Mouse (Mus musculus) heart, embryonic 11.5 days (tissue): ENCODE results near the gene Ppdpf. TPM values are rescaled to one million over a fixed set of nuclear protein-coding genes. Genes with fewer than 3 reads are reported as not detected.

Experiments
- ATAC-seq: fragments of 200-750 bp; cut with Nextera tagmentation; replicated peaks from 2 replicates; pipeline ENCODE4 v1.8.0; 2017; ENCODE audit warnings: moderate library complexity; ENCODE audit not compliant: insufficient number of reproducible peaks, low FRiP score, low TSS enrichment
- H3K27ac ChIP-seq: fragments of 300-500 bp; sonication (generic); 2 replicates; pipeline ENCODE4 v1.5.1; 2014; ENCODE audit warnings: mild to moderate bottlenecking, low read depth, low read length
- H3K27me3 ChIP-seq: fragments of 300-500 bp; sonication (generic); 2 replicates; pipeline ENCODE4 v1.6.1; 2014; ENCODE audit warnings: mild to moderate bottlenecking, low read length, mixed read lengths; ENCODE audit not compliant: control insufficient read depth, insufficient read depth
- H3K36me3 ChIP-seq: fragments of 300-500 bp; sonication (generic); 2 replicates; pipeline ENCODE4 v1.6.1; 2014; ENCODE audit warnings: mild to moderate bottlenecking, low read length, moderate library complexity, mixed read lengths; ENCODE audit not compliant: control insufficient read depth, insufficient read depth
- H3K4me1 ChIP-seq: fragments of 300-500 bp; sonication (generic); 2 replicates; pipeline ENCODE4 v1.6.1; 2014; ENCODE audit warnings: low read length; ENCODE audit not compliant: control insufficient read depth, insufficient read depth
- H3K4me2 ChIP-seq: fragments of 300-500 bp; sonication (generic); 2 replicates; pipeline ENCODE4 v1.6.1; 2014; ENCODE audit warnings: mild to moderate bottlenecking, moderate library complexity
- H3K4me3 ChIP-seq: fragments of 300-500 bp; sonication (generic); 2 replicates; pipeline ENCODE4 v1.5.1; 2014; ENCODE audit warnings: low read depth, low read length
- H3K9ac ChIP-seq: fragments of 300-500 bp; sonication (generic); 2 replicates; pipeline ENCODE4 v1.6.1; 2014; ENCODE audit warnings: mild to moderate bottlenecking, low read depth, low read length, moderate library complexity
- H3K9me3 ChIP-seq: fragments of 300-500 bp; sonication (generic); replicated peaks from 2 replicates; pipeline ENCODE4 v1.6.1; 2016; ENCODE audit warnings: low read length; ENCODE audit not compliant: control insufficient read depth
- WGBS: fragments of 180-500 bp; shearing (Covaris S2); extraction: QIAGEN DNeasy Blood & Tissue Kit; methylation state at CpG from one replicate; pipeline ENCODE4 v1.1.7; 2014; ENCODE audit not compliant: insufficient replicate concordance; 5-methylcytosine and 5-hydroxymethylcytosine counted together
- polyA plus RNA-seq: library from polyadenylated mRNA; unstranded; fragments of >200 nt; fragmentation: Nextera tagmentation; extraction: Ambion mirVana; gene quantifications from 2 replicates; pipeline ENCODE4 v1.2.1, GENCODE M21; 2014

Ppdpf gene
- polyA plus RNA-seq, 1 experiment from 2014 or later: 214 TPM

DNA sequence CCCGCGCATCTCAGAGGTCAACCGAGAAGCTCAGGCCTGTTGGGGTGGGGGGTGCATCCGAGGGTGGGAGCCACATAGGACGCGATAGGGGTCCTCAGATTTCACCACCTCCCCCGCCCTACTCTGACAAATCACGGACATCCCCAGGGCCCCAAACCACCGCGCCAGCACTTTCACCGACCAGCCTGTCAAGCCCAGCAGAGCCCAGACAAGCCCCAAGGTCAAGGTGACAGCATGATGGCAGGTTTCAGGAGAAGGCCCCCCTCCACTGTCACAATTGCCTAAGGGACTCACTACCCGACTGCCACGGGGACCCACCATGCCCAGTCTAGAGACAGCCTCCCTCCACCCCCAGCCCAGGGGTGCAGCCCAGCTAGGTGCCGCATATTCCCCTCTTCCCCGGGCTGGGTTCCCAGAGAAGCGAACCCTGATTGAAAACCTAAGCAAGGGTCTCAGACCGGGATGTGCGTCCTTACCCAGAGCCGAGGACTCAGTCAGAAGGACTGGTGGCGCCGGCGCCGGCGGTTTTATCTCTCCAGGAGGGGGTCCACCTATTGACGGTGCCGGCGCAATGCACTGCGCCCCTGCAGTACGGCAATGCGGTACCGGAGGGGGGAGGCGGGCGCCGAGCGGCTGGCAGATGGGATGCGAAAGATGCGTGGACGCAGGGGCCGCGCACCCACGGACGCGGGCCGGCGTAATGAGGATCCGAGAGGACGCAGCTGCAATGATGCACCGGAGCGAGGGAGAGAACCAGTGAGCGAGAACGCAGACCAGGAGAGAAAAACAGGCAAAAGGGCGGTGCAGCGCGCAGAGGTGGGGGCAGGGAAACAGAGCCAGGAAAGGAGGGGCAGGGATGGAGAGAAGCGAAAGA is 30.6 kb upstream of the Ppdpf start, which contains the start of gene Eef1a2:
Gene Eef1a2, minus strand, starts transcription at position 767 of the 874 bp plus-strand sequence.
- Histone ChIP-seq H3K4me3 (peak within 1 kb of the TSS; percentile 45), H3K9ac (peak within 1 kb of the TSS; percentile 73), H3K9me3 (no peaks in the 10 kb centered on the region), H3K4me2 (peak within 1 kb of the TSS; percentile 71), H3K27ac (peak within 1 kb of the TSS; percentile 64), H3K36me3 (no peaks in the 10 kb centered on the region), H3K4me1 (peaks cover 37% of the 10 kb centered on the region), H3K27me3 (peaks cover 34% of the 10 kb centered on the region)
- no peak for ATAC-seq
- WGBS: 3% methylated on average over 55 of the region's 55 CpGs

GRCm38 (mm10) chr2:181157180-181157579 is 29.9 kb upstream of the Ppdpf start:
- peaks cover 34% of the 10 kb centered on the region for H3K27me3 ChIP-seq
- WGBS: 66% methylated on average over 4 of the region's 4 CpGs
- no peaks in the 10 kb centered on the region for H3K36me3 ChIP-seq
- no peaks in the 10 kb centered on the region for H3K9me3 ChIP-seq
- H3K4me2 ChIP-seq: peak overlapping the region; percentile 71
- H3K4me1 ChIP-seq: peaks cover 37% of the 10 kb centered on the region
- H3K4me3 ChIP-seq: peak overlapping the region; percentile 45
- H3K9ac ChIP-seq: no peak overlapping the region
- ATAC-seq: no peak
- H3K27ac ChIP-seq: no peak overlapping the region

- H3K27me3 ChIP-seq: peaks cover 29% of the 10 kb centered on the region
- no peaks in the 10 kb centered on the region for H3K36me3 ChIP-seq
- no peak overlapping the region for H3K4me2 ChIP-seq
- no peak overlapping the region for H3K9ac ChIP-seq
- no peak overlapping the region for H3K27ac ChIP-seq
- no peak overlapping the region for H3K4me3 ChIP-seq
- H3K4me1 ChIP-seq: peaks cover 37% of the 10 kb centered on the region
- no peak for ATAC-seq
- 69% methylated on average over 6 of the region's 6 CpGs for WGBS
- H3K9me3 ChIP-seq: no peaks in the 10 kb centered on the region
Measured at GRCm38 (mm10) chr2:181157716-181158302, 29.2 kb upstream of the Ppdpf start.

GRCm38 (mm10) chr2:181158471-181158870 is 28.6 kb upstream of the Ppdpf start:
- Histone ChIP-seq H3K27me3 (peaks cover 29% of the 10 kb centered on the region), H3K4me3 (no peak overlapping the region), H3K27ac (no peak overlapping the region), H3K36me3 (no peaks in the 10 kb centered on the region), H3K4me1 (peaks cover 37% of the 10 kb centered on the region), H3K9me3 (no peaks in the 10 kb centered on the region), H3K4me2 (no peak overlapping the region), H3K9ac (no peak overlapping the region)
- 86% methylated on average over 2 of the region's 2 CpGs for WGBS
- ATAC-seq: no peak

DNA sequence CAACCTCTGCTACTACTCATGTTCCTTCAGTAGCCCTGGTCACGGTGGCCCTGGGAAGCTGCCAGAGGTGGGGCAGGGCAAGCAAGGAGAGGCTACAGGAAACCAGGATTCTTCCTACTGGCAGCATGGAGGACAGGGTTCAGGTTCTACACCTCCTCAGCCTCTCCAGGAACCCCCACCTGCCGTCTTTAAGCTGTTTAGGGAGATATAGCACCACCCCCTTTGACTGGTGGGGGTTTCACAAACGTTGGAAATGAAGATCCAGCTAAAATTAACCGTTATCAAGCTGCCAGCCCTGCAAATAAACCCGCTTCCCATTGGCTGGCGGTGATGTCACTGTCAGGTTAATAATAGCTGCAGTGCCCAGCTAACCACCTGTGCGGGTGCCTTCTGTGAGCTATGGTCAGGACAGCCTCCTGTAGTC is 27.9 kb upstream of the Ppdpf start:
- Histone ChIP-seq H3K9me3 (no peaks in the 10 kb centered on the region), H3K4me1 (peaks cover 37% of the 10 kb centered on the region), H3K36me3 (no peaks in the 10 kb centered on the region), H3K27me3 (peaks cover 29% of the 10 kb centered on the region), H3K4me3 (no peak overlapping the region), H3K27ac (peak overlapping the region; percentile 75), H3K4me2 (peak overlapping the region; percentile 36), H3K9ac (no peak overlapping the region; the same call in 1 of the 2 replicates)
- ATAC-seq: 0 out of 2 replicates have a peak, but pooled peaks have one; percentile 24
- WGBS: 36% methylated on average over 7 of the region's 7 CpGs

GRCm38 (mm10) chr2:181159771-181160170 is 27.3 kb upstream of the Ppdpf start:
- Histone ChIP-seq H3K27me3 (peaks cover 29% of the 10 kb centered on the region), H3K4me2 (peak overlapping the region; percentile 36), H3K4me1 (peaks cover 33% of the 10 kb centered on the region), H3K9ac (no peak overlapping the region; the same call in 1 of the 2 replicates), H3K9me3 (no peaks in the 10 kb centered on the region), H3K27ac (peak overlapping the region; percentile 75), H3K4me3 (no peak overlapping the region), H3K36me3 (no peaks in the 10 kb centered on the region)
- 4% methylated on average over 2 of the region's 2 CpGs for WGBS
- ATAC-seq: peak; percentile 49

GRCm38 (mm10) chr2:181160821-181161220 is 26.2 kb upstream of the Ppdpf start:
- WGBS: 72% methylated on average over 4 of the region's 4 CpGs
- H3K36me3 ChIP-seq: no peaks in the 10 kb centered on the region
- H3K4me1 ChIP-seq: peaks cover 25% of the 10 kb centered on the region
- H3K27ac ChIP-seq: no peak overlapping the region
- no peak overlapping the region for H3K4me3 ChIP-seq
- ATAC-seq: no peak
- no peak overlapping the region for H3K9ac ChIP-seq
- no peak overlapping the region for H3K4me2 ChIP-seq
- H3K27me3 ChIP-seq: peaks cover 22% of the 10 kb centered on the region
- H3K9me3 ChIP-seq: no peaks in the 10 kb centered on the region

DNA sequence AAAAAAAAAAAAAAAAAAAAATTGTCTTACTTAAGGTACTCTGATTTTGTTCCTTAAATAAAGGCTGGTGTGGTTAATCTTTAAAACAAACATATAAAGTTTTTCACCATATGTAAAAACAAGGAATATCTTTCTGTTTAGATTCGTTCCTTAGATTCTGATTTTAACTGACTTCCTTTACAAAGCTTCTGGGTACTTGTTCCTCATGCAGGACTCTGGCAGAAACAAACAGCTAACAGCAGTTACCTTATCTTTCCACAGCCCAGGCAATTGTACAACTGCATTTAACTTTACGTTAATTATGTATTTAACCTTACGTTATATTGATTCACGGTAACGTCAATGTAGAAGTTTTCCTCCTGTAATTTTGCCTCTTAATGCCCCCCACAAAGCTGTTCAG is 20.6 kb upstream of the Ppdpf start:
- no peak for ATAC-seq
- Histone ChIP-seq H3K27me3 (no peaks in the 10 kb centered on the region), H3K4me3 (no peak overlapping the region), H3K4me2 (no peak overlapping the region), H3K9me3 (no peaks in the 10 kb centered on the region), H3K4me1 (no peaks in the 10 kb centered on the region), H3K9ac (no peak overlapping the region), H3K27ac (no peak overlapping the region), H3K36me3 (no peaks in the 10 kb centered on the region)
- 87% methylated on average over 5 of the region's 5 CpGs for WGBS
